Mouse (Mus musculus) midbrain, embryonic 11.5 days (tissue): ENCODE data around the gene Klhl6. TPM values are rescaled to one million over a fixed set of nuclear protein-coding genes. Genes with fewer than 3 reads are reported as not detected.

ENCODE experiments used
- ATAC-seq: fragments of 200-750 bp; cut with Nextera tagmentation; 2 replicates; pipeline ENCODE4 v1.8.0; 2017; ENCODE audit warnings: moderate TSS enrichment, moderate library complexity; ENCODE audit not compliant: low FRiP score
- DNase-seq: peaks from one replicate; pipeline ENCODE4 v3.0.0; 2015; ENCODE audit warnings: low spot score; ENCODE audit errors: missing footprints
- H3K27ac ChIP-seq: fragments of 300-500 bp; sonication (generic); 2 replicates; pipeline ENCODE4 v1.5.1; 2014; ENCODE audit warnings: low read depth, low read length
- H3K27me3 ChIP-seq: fragments of 300-500 bp; sonication (generic); 2 replicates; pipeline ENCODE4 v1.6.1; 2014; ENCODE audit warnings: mild to moderate bottlenecking, low read length, moderate library complexity, mixed read lengths; ENCODE audit not compliant: control insufficient read depth, insufficient read depth
- H3K36me3 ChIP-seq: fragments of 300-500 bp; sonication (generic); 2 replicates; pipeline ENCODE4 v1.6.1; 2014; ENCODE audit warnings: mild to moderate bottlenecking, low read length, moderate library complexity, mixed read lengths; ENCODE audit not compliant: control insufficient read depth, insufficient read depth
- H3K4me1 ChIP-seq: fragments of 300-500 bp; sonication (generic); 2 replicates; pipeline ENCODE4 v1.6.1; 2014; ENCODE audit warnings: low read length; ENCODE audit not compliant: control insufficient read depth, insufficient read depth
- H3K4me2 ChIP-seq: fragments of 300-500 bp; sonication (generic); 2 replicates; pipeline ENCODE4 v1.6.1; 2014; ENCODE audit warnings: mild to moderate bottlenecking, moderate library complexity
- H3K4me3 ChIP-seq: fragments of 300-500 bp; sonication (generic); 2 replicates; pipeline ENCODE4 v1.5.1; 2014; ENCODE audit warnings: low read depth, low read length
- H3K9ac ChIP-seq: fragments of 300-500 bp; sonication (generic); 2 replicates; pipeline ENCODE4 v1.6.1; 2014; ENCODE audit warnings: low read length
- H3K9me3 ChIP-seq: fragments of 300-500 bp; sonication (generic); 2 replicates; pipeline ENCODE4 v1.6.1; 2016; ENCODE audit warnings: low read length; ENCODE audit not compliant: control insufficient read depth
- WGBS: fragments of 180-500 bp; shearing (Covaris S2); extraction: QIAGEN DNeasy Blood & Tissue Kit; methylation state at CpG from one replicate; pipeline ENCODE4 v1.1.7; 2014; 5-methylcytosine and 5-hydroxymethylcytosine counted together
- polyA plus RNA-seq: library from polyadenylated mRNA; unstranded; fragments of >200 nt; fragmentation: Nextera tagmentation; extraction: Ambion mirVana; gene quantifications from 2 replicates; pipeline ENCODE4 v1.2.1, GENCODE M21; 2014

Klhl6 gene
- polyA plus RNA-seq, 1 experiment from 2014 or later: 7.0 TPM

GRCm38 (mm10) chr16:19995818-19996217, 13.0 kb upstream of the Klhl6 start:
- no peak overlapping the region for H3K27ac ChIP-seq
- H3K4me2 ChIP-seq: no peak overlapping the region
- no peaks in the 10 kb centered on the region for H3K27me3 ChIP-seq
- no peaks in the 10 kb centered on the region for H3K4me1 ChIP-seq
- DNase-seq (no peak), ATAC-seq (no peak)
- no peak overlapping the region for H3K4me3 ChIP-seq
- H3K36me3 ChIP-seq: no peaks in the 10 kb centered on the region
- H3K9ac ChIP-seq: no peak overlapping the region
- H3K9me3 ChIP-seq: no peaks in the 10 kb centered on the region

GRCm38 (mm10) chr16:19993278-19993677, 10.4 kb upstream of the Klhl6 start:
- no peaks in the 10 kb centered on the region for H3K36me3 ChIP-seq
- no peak for DNase-seq
- no peaks in the 10 kb centered on the region for H3K4me1 ChIP-seq
- H3K9me3 ChIP-seq: no peaks in the 10 kb centered on the region
- H3K4me2 ChIP-seq: no peak overlapping the region
- no peak overlapping the region for H3K9ac ChIP-seq
- ATAC-seq: no peak
- no peaks in the 10 kb centered on the region for H3K27me3 ChIP-seq
- no peak overlapping the region for H3K4me3 ChIP-seq
- WGBS: 87% methylated on average over 3 of the region's 3 CpGs
- no peak overlapping the region for H3K27ac ChIP-seq

GRCm38 (mm10) chr16:19990536-19990935, 7.7 kb upstream of the Klhl6 start:
- Histone ChIP-seq H3K4me2 (no peak overlapping the region), H3K4me1 (no peaks in the 10 kb centered on the region), H3K4me3 (no peak overlapping the region), H3K9me3 (no peaks in the 10 kb centered on the region), H3K36me3 (no peaks in the 10 kb centered on the region), H3K27me3 (no peaks in the 10 kb centered on the region), H3K9ac (no peak overlapping the region), H3K27ac (no peak overlapping the region)
- no peak for DNase-seq
- no peak for ATAC-seq

- H3K4me1 ChIP-seq: no peaks in the 10 kb centered on the region
- H3K4me2 ChIP-seq: no peak overlapping the region
- H3K27me3 ChIP-seq: no peaks in the 10 kb centered on the region
- ATAC-seq (no peak), DNase-seq (no peak)
- 92% methylated on average over 2 of the region's 2 CpGs for WGBS
- H3K9ac ChIP-seq: no peak overlapping the region
- H3K27ac ChIP-seq: no peak overlapping the region
- no peak overlapping the region for H3K4me3 ChIP-seq
- H3K9me3 ChIP-seq: no peaks in the 10 kb centered on the region
- H3K36me3 ChIP-seq: no peaks in the 10 kb centered on the region
Observed at GRCm38 (mm10) chr16:19987589-19987988, 4.8 kb upstream of the Klhl6 start.

- no peak overlapping the region for H3K9ac ChIP-seq
- H3K4me2 ChIP-seq: no peak overlapping the region
- H3K4me3 ChIP-seq: no peak overlapping the region
- no peak for DNase-seq
- H3K9me3 ChIP-seq: no peaks in the 10 kb centered on the region
- 82% methylated on average over 2 of the region's 2 CpGs for WGBS
- ATAC-seq: no peak
- no peaks in the 10 kb centered on the region for H3K27me3 ChIP-seq
- H3K27ac ChIP-seq: no peak overlapping the region
- H3K36me3 ChIP-seq: no peaks in the 10 kb centered on the region
- no peaks in the 10 kb centered on the region for H3K4me1 ChIP-seq
Observed at GRCm38 (mm10) chr16:19984884-19985643, 2.2 kb upstream of the Klhl6 start.

GRCm38 (mm10) chr16:19983559-19983958, 722 bp upstream of the Klhl6 start:
- Histone ChIP-seq H3K9me3 (no peaks in the 10 kb centered on the region), H3K27me3 (no peaks in the 10 kb centered on the region), H3K9ac (no peak overlapping the region), H3K27ac (no peak overlapping the region), H3K36me3 (no peaks in the 10 kb centered on the region), H3K4me1 (no peaks in the 10 kb centered on the region), H3K4me3 (no peak overlapping the region), H3K4me2 (no peak overlapping the region)
- ATAC-seq (no peak), DNase-seq (no peak)
- 85% methylated on average over 4 of the region's 4 CpGs for WGBS

- H3K27ac ChIP-seq: no peak overlapping the region
- no peak for DNase-seq
- no peak for ATAC-seq
- no peak overlapping the region for H3K9ac ChIP-seq
- H3K27me3 ChIP-seq: no peaks in the 10 kb centered on the region
- H3K4me3 ChIP-seq: no peak overlapping the region
- no peaks in the 10 kb centered on the region for H3K36me3 ChIP-seq
- 86% methylated on average over 2 of the region's 2 CpGs for whole genome bisulfite sequencing
- no peaks in the 10 kb centered on the region for H3K4me1 ChIP-seq
- H3K4me2 ChIP-seq: no peak overlapping the region
- no peaks in the 10 kb centered on the region for H3K9me3 ChIP-seq
Observed at GRCm38 (mm10) chr16:19981684-19982083, 1.2 kb downstream of the Klhl6 start.

- Histone ChIP-seq H3K9ac (no peak overlapping the region), H3K27me3 (no peaks in the 10 kb centered on the region), H3K27ac (no peak overlapping the region), H3K4me3 (no peak overlapping the region), H3K36me3 (no peaks in the 10 kb centered on the region), H3K9me3 (no peaks in the 10 kb centered on the region), H3K4me1 (no peaks in the 10 kb centered on the region), H3K4me2 (no peak overlapping the region)
- WGBS: 88% methylated on average over 3 of the region's 3 CpGs
- DNase-seq: no peak
- ATAC-seq: no peak
Observed at GRCm38 (mm10) chr16:19981006-19981405, 1.8 kb downstream of the Klhl6 start.

- H3K4me1 ChIP-seq: no peaks in the 10 kb centered on the region
- H3K4me2 ChIP-seq: no peak overlapping the region
- no peaks in the 10 kb centered on the region for H3K9me3 ChIP-seq
- 87% methylated on average over 2 of the region's 2 CpGs for WGBS
- H3K27ac ChIP-seq: no peak overlapping the region
- no peaks in the 10 kb centered on the region for H3K36me3 ChIP-seq
- no peak for DNase-seq
- ATAC-seq: no peak
- H3K4me3 ChIP-seq: no peak overlapping the region
- H3K27me3 ChIP-seq: no peaks in the 10 kb centered on the region
- H3K9ac ChIP-seq: no peak overlapping the region
Observed at GRCm38 (mm10) chr16:19979755-19980154, 3.1 kb downstream of the Klhl6 start.
